Comparison of ENCODE assay signal across 22 mouse cellular contexts in genomic region chr16:31319316-31319715, GRCm38 (mm10). TPM values are rescaled to one million over a fixed set of nuclear protein-coding genes. Genes with fewer than 3 reads are reported as not detected.
A peak's percentile ranks its signal among the peaks of the same experiment; 100 is the strongest.
DNase-seq lines count a peak whose midpoint lies in the region; ATAC-seq and TF ChIP-seq lines count a peak whose summit lies in the region.
"Had no signal": no experiment of that assay in that cellular context is flagged by ENCODE, and none has a peak within 500 bp of the region (broad histone marks: within the 10 kb centered on the region; RNA-seq: fewer than 3 reads in every experiment).

No protein-coding gene starts in this region.

- DNase-seq in kidney, adult 2 months = peak; percentile 9
- DNase-seq in kidney, adult 11 months = no peak
- DNase-seq in lung, adult 18-20 months = no peak
- peak; percentile 20 for DNase-seq in lung, postnatal 25 days (ENCODE audit: low spot score)
- DNase-seq: adrenal gland, adult 2 months; cerebellum, adult 11-12 months; cerebellum, postnatal 36 days; right cerebral cortex, postnatal 4 days; thymus, postnatal 4 days had no signal

- no peak for TF ChIP-seq CTCF in kidney, adult 2 months (conservative IDR thresholded peaks at IDR 0.05; ENCODE audit: insufficient read depth, insufficient read length, low read depth, low read length)

- H3K27ac ChIP-seq in kidney, adult 2 months (ENCODE audit: insufficient read depth, low read depth, low read length) = no peak overlapping the region
- H3K27ac ChIP-seq in lung, embryonic 15.5 days = peak overlapping the region; percentile 59
- H3K27ac ChIP-seq in heart, embryonic 14.5 days (replicated peaks in 1 of 2; ENCODE audit: control insufficient read depth in 1 of 2, insufficient read depth in 1 of 2, low read depth in 2 of 2, low read length in 2 of 2) = peak overlapping the region; percentile 37 to 42; a peak in 1 of 4 replicates
- H3K27ac ChIP-seq in intestine, embryonic 15.5 days = no peak overlapping the region
- H3K27ac ChIP-seq: embryonic facial prominence, embryonic 12.5 days; forebrain, embryonic 10.5 days; hindbrain, embryonic 14.5 days; liver, embryonic 14.5 days; neural tube, embryonic 13.5 days had no signal

- WGBS in kidney, adult 2 months = 60% methylated on average over 4 of the region's 4 CpGs
- WGBS in lung, embryonic 15.5 days = 51% methylated on average over 4 of the region's 4 CpGs
- 46% methylated on average over 4 of the region's 4 CpGs for WGBS in heart, embryonic 14.5 days
- 64% methylated on average over 4 of the region's 4 CpGs for WGBS in intestine, embryonic 15.5 days

- H3K36me3 ChIP-seq in kidney, adult 2 months (ENCODE audit: control insufficient read depth, insufficient read depth, low read length) = no peaks in the 10 kb centered on the region
- H3K36me3 ChIP-seq in lung, embryonic 15.5 days = no peaks in the 10 kb centered on the region
- H3K36me3 ChIP-seq in heart, embryonic 14.5 days (ENCODE audit: control insufficient read depth, insufficient read depth, low read length) = no peaks in the 10 kb centered on the region
- no peaks in the 10 kb centered on the region for H3K36me3 ChIP-seq in intestine, embryonic 15.5 days
- H3K36me3 ChIP-seq: embryonic facial prominence, embryonic 12.5 days; forebrain, embryonic 10.5 days; neural tube, embryonic 13.5 days had no signal

- H3K9me3 ChIP-seq in lung, embryonic 15.5 days = no peaks in the 10 kb centered on the region
- H3K9me3 ChIP-seq in heart, embryonic 14.5 days (ENCODE audit: control insufficient read depth, low read length) = no peaks in the 10 kb centered on the region
- H3K9me3 ChIP-seq in intestine, embryonic 15.5 days = no peaks in the 10 kb centered on the region
- H3K9me3 ChIP-seq: embryonic facial prominence, embryonic 12.5 days; forebrain, embryonic 10.5 days; neural tube, embryonic 13.5 days had no signal

- no peak overlapping the region for H3K9ac ChIP-seq in lung, embryonic 15.5 days
- H3K9ac ChIP-seq in heart, embryonic 14.5 days (ENCODE audit: low read length) = no peak overlapping the region
- H3K9ac ChIP-seq in intestine, embryonic 15.5 days = no peak overlapping the region
- H3K9ac ChIP-seq: embryonic facial prominence, embryonic 12.5 days; hindbrain, embryonic 14.5 days; liver, embryonic 14.5 days; neural tube, embryonic 13.5 days had no signal

- TF ChIP-seq POLR2A in kidney, adult 2 months (IDR thresholded peaks at IDR 0.05; ENCODE audit: low read depth, low read length) = no peak

- H3K4me3 ChIP-seq in kidney, adult 2 months (ENCODE audit: insufficient read depth, low read depth, low read length) = no peak overlapping the region
- H3K4me3 ChIP-seq in lung, embryonic 15.5 days = no peak overlapping the region
- no peak overlapping the region for H3K4me3 ChIP-seq in heart, embryonic 14.5 days (ENCODE audit: control insufficient read depth in 1 of 2, insufficient read depth in 1 of 2, low read depth in 1 of 2, low read length in 2 of 2)
- H3K4me3 ChIP-seq in intestine, embryonic 15.5 days (replicated peaks) = no peak overlapping the region
- H3K4me3 ChIP-seq: embryonic facial prominence, embryonic 12.5 days; forebrain, embryonic 10.5 days; neural tube, embryonic 13.5 days had no signal

- no peaks in the 10 kb centered on the region for H3K27me3 ChIP-seq in kidney, adult 2 months (replicated peaks; ENCODE audit: control insufficient read depth, insufficient read depth, low read length)
- no peaks in the 10 kb centered on the region for H3K27me3 ChIP-seq in lung, embryonic 15.5 days
- no peaks in the 10 kb centered on the region for H3K27me3 ChIP-seq in heart, embryonic 14.5 days (ENCODE audit: control insufficient read depth, insufficient read depth, low read length)
- H3K27me3 ChIP-seq in intestine, embryonic 15.5 days (replicated peaks) = no peaks in the 10 kb centered on the region
- H3K27me3 ChIP-seq: embryonic facial prominence, embryonic 12.5 days; neural tube, embryonic 13.5 days had no signal

- ATAC-seq in lung, embryonic 15.5 days (ENCODE audit: borderline replicate concordance, extremely low read depth, low FRiP score, low TSS enrichment) = no peak
- ATAC-seq in heart, embryonic 14.5 days (ENCODE audit: insufficient number of reproducible peaks, insufficient read depth, low FRiP score, low read depth) = no peak
- no peak for ATAC-seq in granulocyte monocyte progenitor cell, adult 5-6 weeks (replicated peaks; ENCODE audit: poor library complexity, severe bottlenecking)
- no peak for ATAC-seq in intestine, embryonic 15.5 days
- ATAC-seq: CD4-positive, CD25-positive, alpha-beta regulatory T cell, adult 4 months had no signal

- no peaks in the 10 kb centered on the region for H3K4me1 ChIP-seq in kidney, adult 2 months (ENCODE audit: control insufficient read depth, insufficient read depth, low read length)
- peaks cover 17% of the 10 kb centered on the region; the same call in 1 of the 2 replicates for H3K4me1 ChIP-seq in lung, embryonic 15.5 days
- peaks cover 0 to 3% of the 10 kb centered on the region in 2 experiments; a peak in 1 of 4 replicates for H3K4me1 ChIP-seq in heart, embryonic 14.5 days (ENCODE audit: control insufficient read depth in 2 of 2, insufficient read depth in 2 of 2, low read length in 2 of 2)
- 0 out of 2 replicates have a peak, but pooled peaks cover 2% of the 10 kb centered on the region for H3K4me1 ChIP-seq in intestine, embryonic 15.5 days (replicated peaks)

- H3K4me2 ChIP-seq in lung, embryonic 15.5 days = no peak overlapping the region
- no peak overlapping the region for H3K4me2 ChIP-seq in heart, embryonic 14.5 days (ENCODE audit: low read length)
- no peak overlapping the region for H3K4me2 ChIP-seq in intestine, embryonic 15.5 days (replicated peaks)
- H3K4me2 ChIP-seq: embryonic facial prominence, embryonic 12.5 days; hindbrain, embryonic 14.5 days; neural tube, embryonic 13.5 days had no signal

RNA-seq across cellular contexts. Expression of gene Apod, which starts 4.7 kb away (rescaled TPM):
- 1.4 and 2.5 TPM in 2 replicates for polyA plus RNA-seq in kidney, adult 2 months (2012; rRNA removed)
- polyA plus RNA-seq in lung, embryonic 15.5 days (2015; fragmentation: Nextera tagmentation; extraction: Ambion mirVana) = 0.60 and 1.3 TPM in 2 replicates
- 0.19 and 0.53 TPM in 2 replicates for polyA plus RNA-seq in heart, embryonic 14.5 days (2014; fragmentation: Nextera tagmentation; extraction: Ambion mirVana)
- total RNA-seq in granulocyte monocyte progenitor cell, adult 5-6 weeks (2014; fragmentation: Nextera tagmentation) = not detected in 2 replicates
- not detected in 2 replicates for total RNA-seq in granulocyte monocyte progenitor cell, adult 5-6 weeks (2017)
- polyA plus RNA-seq in intestine, embryonic 15.5 days (2015; fragmentation: Nextera tagmentation; extraction: Ambion mirVana) = 0.49 and 0.60 TPM in 2 replicates
- total RNA-seq: megakaryocyte-erythroid progenitor cell, adult 5-6 weeks; MEL; monocyte, adult 5-6 weeks had no signal
- polyA plus RNA-seq: CD4-positive, CD25-positive, alpha-beta regulatory T cell, adult 4 months had no signal

RNA-seq across cellular contexts. Expression of gene Ppp1r2, which starts 44.2 kb away (rescaled TPM):
- 30.4 and 33.5 TPM in 2 replicates for polyA plus RNA-seq in kidney, adult 2 months (2012; rRNA removed)
- 107 TPM in 2 replicates for polyA plus RNA-seq in lung, embryonic 15.5 days (2015; fragmentation: Nextera tagmentation; extraction: Ambion mirVana)
- 104 and 105 TPM in 2 replicates for polyA plus RNA-seq in heart, embryonic 14.5 days (2014; fragmentation: Nextera tagmentation; extraction: Ambion mirVana)
- 34.2 and 38.9 TPM in 2 replicates for total RNA-seq in granulocyte monocyte progenitor cell, adult 5-6 weeks (2014; fragmentation: Nextera tagmentation)
- total RNA-seq in granulocyte monocyte progenitor cell, adult 5-6 weeks (2017) = 56.4 and 57.4 TPM in 2 replicates
- 74.4 and 84.6 TPM in 2 replicates for polyA plus RNA-seq in intestine, embryonic 15.5 days (2015; fragmentation: Nextera tagmentation; extraction: Ambion mirVana)

Comparison
In these comparisons a context has a peak if more than half of its experiments do, and no peak if none do; other contexts are left out.
1. DNase-seq: peak in kidney, adult 2 months (single experiment) and lung, postnatal 25 days (single experiment); none in kidney, adult 11 months (single experiment) and lung, adult 18-20 months (0 of 2).
2. H3K27ac ChIP-seq: peak in lung, embryonic 15.5 days (single experiment) and heart, embryonic 14.5 days (2 of 2); none in kidney, adult 2 months (single experiment) and intestine, embryonic 15.5 days (single experiment).